Mouse (Mus musculus) 416B (cell line): ENCODE measurements around the gene Cblc.

Source experiments
- DNase-seq: peaks from one replicate; pipeline ENCODE4 v3.0.0; 2011; ENCODE audit warnings: low read depth

Cblc gene

DNA sequence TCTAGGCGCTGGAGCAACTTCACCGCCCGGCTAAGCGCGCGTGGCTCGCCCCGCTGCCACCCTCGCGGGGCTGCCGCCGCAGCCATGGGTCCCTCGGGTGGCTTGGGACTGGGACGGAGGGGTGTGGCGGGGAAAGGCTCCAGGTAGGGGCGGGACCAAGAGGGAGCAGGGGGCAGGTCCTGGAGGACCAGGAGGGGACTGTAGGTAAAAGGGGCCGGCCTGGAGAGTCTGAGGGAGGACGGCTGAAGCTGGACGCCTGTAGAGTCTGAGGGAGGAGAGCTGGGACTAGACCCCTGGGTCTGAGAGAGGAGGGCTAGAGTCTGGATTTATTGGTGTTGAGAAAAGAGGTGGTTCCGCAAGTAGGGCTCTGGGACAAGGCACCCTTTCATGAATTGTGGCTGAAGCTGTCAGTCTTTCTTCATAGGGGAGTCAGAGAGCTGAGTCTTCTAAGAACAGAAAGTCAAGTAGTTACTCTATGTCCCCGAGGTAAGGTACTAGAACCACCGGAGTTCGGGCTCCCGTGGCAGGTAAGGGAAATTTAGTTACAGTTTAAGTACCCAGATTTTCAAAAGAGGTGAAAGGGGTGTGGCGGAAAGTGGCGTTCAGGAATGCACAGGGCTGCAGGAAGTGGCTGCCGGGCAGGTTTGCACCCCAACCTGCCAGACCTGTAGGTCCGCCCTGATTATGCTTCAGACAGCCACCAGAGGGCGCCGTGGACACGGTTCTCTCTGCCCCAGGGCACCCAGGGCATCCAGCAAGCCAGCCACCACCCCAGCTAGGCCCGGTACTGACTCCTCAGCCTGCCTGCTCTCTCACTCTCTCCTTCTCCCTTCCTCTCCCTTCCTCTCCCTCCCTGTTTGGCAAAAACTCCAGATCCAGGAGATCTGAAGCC is at the start of gene Cblc:
Gene Cblc, minus strand, starts transcription at position 113 of the 892 bp plus-strand sequence.
- DNase-seq = peak; percentile 75

GRCm38 (mm10) chr7:19844521-19845171 is 48.0 kb upstream of the Cblc start:
- DNase-seq = no peak

- peak; percentile 70 for DNase-seq
These were observed 47.0 kb upstream of the Cblc start for GRCm38 (mm10) chr7:19843561-19843960.

GRCm38 (mm10) chr7:19842885-19843504 is 46.4 kb upstream of the Cblc start:
- DNase-seq = no peak

DNA sequence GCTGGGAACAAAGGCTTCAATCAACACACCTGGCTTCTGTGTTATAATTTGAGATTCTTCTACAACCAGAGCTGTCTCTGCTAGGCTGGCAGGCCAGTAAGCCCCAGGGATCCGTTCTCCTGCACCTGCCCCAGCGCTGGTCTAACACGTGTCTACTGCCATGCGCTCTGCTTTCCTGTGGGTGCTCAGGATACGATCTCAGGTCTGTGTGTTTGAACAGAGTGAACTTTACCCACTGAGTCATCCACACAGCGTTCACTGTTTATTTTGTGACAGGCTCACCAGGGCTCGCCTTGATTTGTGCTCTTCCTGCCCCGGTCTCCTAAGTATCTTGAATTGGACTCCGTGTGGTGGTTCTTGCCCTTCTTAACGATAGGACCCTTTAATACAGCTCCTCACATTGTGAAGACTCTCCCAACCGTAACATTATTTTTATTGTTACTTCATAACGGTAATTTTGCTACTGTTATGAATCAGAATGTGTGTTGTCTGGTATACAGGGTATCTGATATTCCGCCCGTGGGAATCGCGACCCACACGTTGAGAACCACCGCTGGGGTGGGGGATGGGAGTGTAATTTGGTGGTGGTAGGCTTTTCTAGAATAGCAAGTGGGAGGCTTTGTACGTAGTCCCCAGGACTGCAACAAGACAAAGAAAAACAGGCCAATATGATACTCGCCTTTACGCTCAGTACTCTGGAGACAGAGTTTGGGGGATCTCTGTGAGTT is 45.2 kb upstream of the Cblc start:
- no peak for DNase-seq

DNA sequence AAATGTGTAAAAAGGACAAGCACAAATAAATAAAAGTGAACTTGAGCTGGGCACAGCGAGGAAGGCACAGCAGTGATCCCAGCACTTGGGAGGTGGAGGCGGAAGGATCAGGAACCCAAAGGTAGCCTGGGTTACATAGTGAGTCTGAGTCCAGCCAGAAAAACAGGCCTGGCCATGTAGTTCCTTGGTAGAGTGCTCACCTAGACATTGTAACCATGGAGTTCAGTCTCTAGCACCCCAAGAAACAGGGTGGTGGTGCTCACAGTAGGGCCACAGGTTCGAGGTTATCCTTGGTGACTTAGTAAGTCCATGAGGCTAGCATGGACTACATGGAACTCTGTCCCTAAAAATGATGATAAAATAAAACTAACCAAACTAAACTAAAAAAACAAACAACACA is 44.3 kb upstream of the Cblc start:
- no peak for DNase-seq

DNA sequence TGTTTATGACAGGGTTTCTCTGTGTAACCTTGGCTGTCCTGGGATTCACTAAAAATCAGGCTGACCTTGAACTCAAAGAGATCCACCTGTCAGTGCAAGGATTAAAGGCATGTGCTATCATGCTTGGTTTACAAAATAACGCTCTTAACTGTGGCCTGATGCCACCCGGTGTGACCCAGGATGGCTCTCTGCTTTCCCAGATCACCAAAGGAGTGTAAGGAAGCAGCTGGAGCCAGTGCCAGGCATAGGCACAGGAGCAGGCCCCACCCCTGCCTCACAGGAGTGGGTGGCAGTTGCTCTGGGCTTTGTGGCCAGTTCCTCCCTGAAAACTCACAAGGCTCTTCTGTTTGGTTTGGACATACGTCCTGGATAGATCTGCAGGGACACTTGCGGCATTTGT is 43.8 kb upstream of the Cblc start:
- no peak for DNase-seq

GRCm38 (mm10) chr7:19836843-19837242 is 40.2 kb upstream of the Cblc start:
- peak; percentile 68 for DNase-seq

- DNase-seq = no peak
These were observed 37.4 kb upstream of the Cblc start for GRCm38 (mm10) chr7:19834055-19834454.

- peak; percentile 72 for DNase-seq
These were observed 35.2 kb upstream of the Cblc start for GRCm38 (mm10) chr7:19831837-19832236.

- peak; percentile 98 for DNase-seq
These were observed 34.1 kb upstream of the Cblc start for GRCm38 (mm10) chr7:19830682-19831156.

- DNase-seq = no peak
These were observed 33.1 kb upstream of the Cblc start for GRCm38 (mm10) chr7:19829694-19830093.

GRCm38 (mm10) chr7:19826756-19827155 is 30.1 kb upstream of the Cblc start:
- DNase-seq = no peak

- DNase-seq = peak; percentile 96
These were observed 27.8 kb upstream of the Cblc start for GRCm38 (mm10) chr7:19824182-19824973.

DNA sequence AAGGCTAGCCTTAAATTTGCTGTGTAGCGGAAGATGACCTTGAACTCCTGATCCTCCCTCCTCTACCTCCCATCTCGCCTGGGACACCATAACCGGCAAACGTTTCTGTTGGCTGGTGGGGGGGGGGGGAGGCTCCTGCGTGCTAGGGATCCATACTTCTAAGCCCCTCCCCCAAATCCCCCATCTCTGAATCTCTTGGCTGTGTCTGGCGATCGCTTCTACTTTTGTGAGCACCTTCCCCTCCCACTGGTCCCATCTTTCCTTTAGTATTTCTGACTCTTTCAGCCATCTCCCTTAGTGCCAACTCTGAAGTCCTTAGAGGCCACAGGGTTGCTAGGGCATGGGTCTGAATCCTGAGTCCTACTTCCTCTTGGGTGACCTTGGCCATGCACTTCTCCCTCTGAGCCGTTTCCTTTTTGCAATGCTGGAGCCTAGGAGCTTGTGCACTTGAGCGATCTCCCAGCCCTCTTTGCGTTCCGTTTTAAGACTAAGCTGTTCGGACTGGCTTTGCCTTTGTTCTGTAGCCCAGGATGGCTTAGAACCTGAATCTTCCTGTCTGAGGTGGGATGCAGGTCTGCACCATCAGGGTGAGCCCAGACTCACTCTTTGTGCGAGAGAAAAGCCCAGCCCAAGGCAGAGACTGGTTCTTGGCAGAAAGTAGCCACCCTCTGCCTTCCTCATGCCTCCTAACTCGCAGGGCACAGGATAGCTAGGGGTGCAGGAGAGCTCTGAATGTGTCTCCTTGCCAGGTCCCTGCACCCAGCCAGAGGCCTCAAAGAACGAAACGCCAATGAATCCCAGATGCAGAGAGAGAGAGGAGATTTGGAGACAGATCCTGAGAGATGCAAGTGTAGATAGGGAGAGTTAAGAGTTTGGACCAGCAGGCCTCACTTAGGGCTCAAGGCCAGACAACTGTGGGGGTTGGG is 26.9 kb upstream of the Cblc start:
- DNase-seq = peak; percentile 82

DNA sequence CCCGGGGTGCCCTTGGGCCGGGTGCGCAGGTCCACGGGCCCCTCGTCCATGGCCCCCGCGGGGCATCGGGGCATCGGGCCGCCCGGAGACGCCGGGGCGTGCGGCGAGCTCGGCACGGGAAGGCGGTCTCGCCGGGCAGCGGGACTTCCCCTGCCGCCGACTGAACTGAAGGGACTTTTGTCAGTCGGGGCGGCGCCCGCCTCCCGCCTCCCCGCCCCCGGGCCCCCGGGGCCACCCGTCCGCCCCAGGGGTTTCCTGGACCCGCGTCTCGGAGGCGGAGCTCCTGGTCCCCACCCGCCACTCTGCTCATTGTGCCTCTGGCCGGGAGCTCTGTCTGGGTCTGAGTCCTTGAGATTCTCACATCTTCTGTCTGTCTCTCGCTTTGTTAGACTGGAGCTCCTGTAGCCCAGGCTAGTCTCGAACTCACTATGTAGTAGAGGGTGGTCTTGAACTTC is 26.0 kb upstream of the Cblc start, which contains the start of gene Bcl3:
Gene Bcl3, minus strand, starts transcription at position 167 of the 455 bp plus-strand sequence.
- DNase-seq = peak; percentile 78

DNA sequence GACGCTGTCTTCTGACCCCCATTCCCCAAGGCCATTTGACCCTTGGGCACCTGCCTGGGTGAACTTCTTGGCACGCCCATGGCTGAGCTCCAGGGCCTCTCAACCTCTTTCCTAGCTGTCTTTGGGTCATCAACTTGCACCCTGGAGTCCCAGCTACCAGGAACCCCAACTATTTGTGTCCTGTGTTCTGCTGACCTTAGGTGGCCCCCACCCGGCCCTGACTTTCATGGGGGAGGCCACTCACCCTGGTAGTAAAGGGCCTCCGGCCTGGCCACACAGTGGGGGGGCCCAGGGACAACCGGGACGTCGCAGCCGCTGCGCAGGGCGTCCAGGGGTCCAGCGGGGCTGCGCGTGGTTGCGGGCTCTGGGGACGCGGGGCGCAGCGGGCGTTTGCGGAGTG is 25.6 kb upstream of the Cblc start:
- no peak for DNase-seq

DNA sequence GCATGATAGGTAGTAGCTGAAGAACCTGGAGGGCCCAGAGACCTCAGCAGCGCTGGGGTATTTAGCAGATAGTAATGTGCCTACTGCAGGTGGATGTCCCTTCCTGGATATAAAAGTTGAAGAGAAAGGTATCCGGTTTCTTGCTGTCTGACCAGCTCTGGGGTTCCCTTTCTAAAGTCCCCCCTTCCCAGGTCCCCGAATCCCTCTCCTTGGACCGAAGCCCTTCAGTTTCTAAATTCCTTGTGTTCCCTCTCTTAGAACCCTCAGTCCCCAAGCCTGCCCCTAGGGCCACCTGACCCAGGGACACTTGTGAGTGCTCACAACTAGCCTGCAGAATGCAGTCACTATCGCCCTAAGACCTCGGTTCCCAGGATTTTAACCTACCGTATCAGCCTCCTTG is 25.0 kb upstream of the Cblc start:
- no peak for DNase-seq

DNA sequence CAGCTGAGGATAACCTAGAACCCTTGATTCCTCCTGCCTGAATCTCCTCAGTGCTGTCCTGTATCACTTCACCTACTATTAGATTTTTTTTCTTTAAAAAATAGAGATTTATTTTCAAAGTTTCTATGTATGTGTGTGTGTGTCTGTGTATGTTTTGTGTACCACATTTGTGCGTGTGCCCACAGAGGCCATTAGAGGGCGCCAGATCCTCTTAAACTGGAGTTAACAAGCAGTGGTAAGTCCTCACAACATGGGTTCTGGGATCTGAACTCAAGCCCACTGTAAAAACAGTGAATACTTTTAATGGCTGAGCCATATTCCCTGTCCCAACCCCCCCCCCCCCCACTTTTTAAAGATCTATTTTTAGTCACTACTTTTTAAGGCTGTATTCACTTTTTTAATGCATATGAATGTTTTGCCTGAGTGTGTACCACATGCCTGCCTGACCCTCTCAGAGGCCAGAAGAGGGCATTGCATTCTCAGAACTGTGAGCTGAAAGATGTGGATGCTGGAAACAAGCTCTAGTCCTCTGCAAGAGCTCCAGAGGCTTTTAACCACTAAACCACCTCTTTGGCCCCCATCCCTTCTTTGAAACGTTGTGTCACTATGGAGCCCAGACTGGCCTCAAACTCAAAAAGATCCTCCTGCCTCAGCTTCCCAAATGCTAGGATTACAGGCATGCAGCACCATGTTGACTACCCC is 23.9 kb upstream of the Cblc start:
- peak; percentile 69 for DNase-seq
